Mouse (Mus musculus): ENCODE data around the gene Tubgcp2.

Gene Tubgcp2

GRCm38 (mm10) chr7:139946032-139946431 is 90.4 kb downstream of the Tubgcp2 start:
- DNase-seq (ENCODE audit: low read depth, low spot score), result peak; percentile 83

Data from R1 (cell line).